ENCODE assay signal across 8 mouse cellular contexts in genomic region chr2:144369511-144369910, GRCm38 (mm10). TPM values are rescaled to one million over a fixed set of nuclear protein-coding genes. Genes with fewer than 3 reads are reported as not detected.
DNase-seq lines count a peak whose midpoint lies in the region; ATAC-seq lines count a peak whose summit lies in the region.

No protein-coding gene starts in this region.

- DNase-seq in kidney, adult 11 months: peak; percentile 39
- DNase-seq in kidney, postnatal 4 days: no peak
- DNase-seq in brain, embryonic 18.5 days (ENCODE audit: low read depth, low spot score): peak; percentile 4
- DNase-seq in layer of hippocampus, postnatal 10 days (ENCODE audit: low spot score in 2 of 2): no peak
- DNase-seq in layer of hippocampus, adult 9-11 months: no peak
- DNase-seq in right cerebral cortex, adult 18-20 months: no peak

- peaks cover 52% of the 10 kb centered on the region for H3K79me2 ChIP-seq in macrophage (ENCODE audit: inconsistent target)

- no peaks in the 10 kb centered on the region for H3K9me3 ChIP-seq in hindbrain, embryonic 13.5 days

- peak; percentile 43; the same call in 1 of the 2 replicates for ATAC-seq in hindbrain, embryonic 13.5 days (ENCODE audit: low FRiP score)

- H3K4me1 ChIP-seq in hindbrain, embryonic 13.5 days (replicated peaks): peaks cover 15% of the 10 kb centered on the region

- peak overlapping the region; percentile 87 for H3K4me3 ChIP-seq in hindbrain, embryonic 13.5 days
- peak overlapping the region; percentile 85 for H3K4me3 ChIP-seq in macrophage (ENCODE audit: inconsistent target)

- peaks cover 16% of the 10 kb centered on the region for H3K36me3 ChIP-seq in hindbrain, embryonic 13.5 days
- H3K36me3 ChIP-seq in macrophage (ENCODE audit: inconsistent target): peaks cover 14% of the 10 kb centered on the region

- peak overlapping the region; percentile 95 for H3K27ac ChIP-seq in hindbrain, embryonic 13.5 days
- peak overlapping the region; percentile 91 for H3K27ac ChIP-seq in macrophage

- peak overlapping the region; percentile 86 for H3K9ac ChIP-seq in hindbrain, embryonic 13.5 days

- H3K4me2 ChIP-seq in hindbrain, embryonic 13.5 days: peak overlapping the region; percentile 71

- 1% methylated on average over 12 of the region's 12 CpGs for WGBS in hindbrain, embryonic 13.5 days
- WGBS in macrophage (ENCODE audit: missing documents): 1% methylated on average over 12 of the region's 12 CpGs

- H3K27me3 ChIP-seq in hindbrain, embryonic 13.5 days: no peaks in the 10 kb centered on the region

RNA-seq across cellular contexts. Expression of gene Pet117, which starts 0.7 kb away (rescaled TPM):
- 2.4 and 4.3 TPM in 2 replicates for polyA plus RNA-seq in hindbrain, embryonic 13.5 days (2015; fragmentation: Nextera tagmentation; extraction: Ambion mirVana)
- total RNA-seq in macrophage (2018; cell fraction: chromatin; rRNA removed): 10 to 100 TPM in 1 of 26 experiments, 1 to 10 TPM in 2, under 1 TPM in 1, not detected in 22; 0.90 to 13.4 (median 8.5) TPM
- not detected for total RNA-seq in macrophage (2018; cell fraction: cytosol; rRNA removed)
- 10 to 100 TPM in 1 of 26 experiments, 1 to 10 TPM in 2, not detected in 23; 1.7 to 13.6 (median 5.6) TPM for total RNA-seq in macrophage (2018; cell fraction: nucleus; rRNA removed)
- polyA plus RNA-seq in macrophage (2018): 11.6 TPM in 1 of 3 replicates, not detected in the others
- total RNA-seq in layer of hippocampus, postnatal 10 days (2021): 1 to 10 TPM; 5.4 to 7.9 TPM

RNA-seq across cellular contexts. Expression of gene Kat14, which starts 0.7 kb away (rescaled TPM):
- 29.6 and 33.3 TPM in 2 replicates for polyA plus RNA-seq in hindbrain, embryonic 13.5 days (2015; fragmentation: Nextera tagmentation; extraction: Ambion mirVana)
- 10 to 100 TPM in 23 of 26 experiments, 1 to 10 TPM in 3; 8.1 to 91.6 (median 41.1) TPM for total RNA-seq in macrophage (2018; cell fraction: chromatin; rRNA removed)
- 10 to 100 TPM in 25 of 26 experiments, 1 to 10 TPM in 1; 9.7 to 38.1 (median 30.1) TPM for total RNA-seq in macrophage (2018; cell fraction: cytosol; rRNA removed)
- total RNA-seq in macrophage (2018; cell fraction: nucleus; rRNA removed): 10 to 100 TPM in 25 of 26 experiments, 1 to 10 TPM in 1; 9.7 to 82.4 (median 35.2) TPM
- 23.5 to 36.0 TPM (median 28.7 TPM) in 3 replicates for polyA plus RNA-seq in macrophage (2018)
- 10 to 100 TPM; 26.5 to 29.3 TPM for total RNA-seq in layer of hippocampus, postnatal 10 days (2021)

RNA-seq across cellular contexts. Expression of gene Ovol2, which starts 37.6 kb away (rescaled TPM):
- not detected in 2 replicates for polyA plus RNA-seq in hindbrain, embryonic 13.5 days (2015; fragmentation: Nextera tagmentation; extraction: Ambion mirVana)
- not detected for total RNA-seq in macrophage (2018; cell fraction: chromatin; rRNA removed)
- total RNA-seq in macrophage (2018; cell fraction: cytosol; rRNA removed): under 1 TPM in 1 of 26 experiments, not detected in 25; 0.05 TPM
- total RNA-seq in macrophage (2018; cell fraction: nucleus; rRNA removed): not detected
- not detected in 3 replicates for polyA plus RNA-seq in macrophage (2018)
- 1 to 10 TPM; 1.5 to 2.1 TPM for total RNA-seq in layer of hippocampus, postnatal 10 days (2021)

Comparison
In these comparisons a context has a peak if more than half of its experiments do, and no peak if none do; other contexts are left out.
1. DNase-seq: peak in kidney, adult 11 months (single experiment) and brain, embryonic 18.5 days (single experiment); none in kidney, postnatal 4 days (0 of 2), layer of hippocampus, postnatal 10 days (0 of 2), layer of hippocampus, adult 9-11 months (single experiment) and right cerebral cortex, adult 18-20 months (single experiment).